Mouse (Mus musculus) T-helper 17 cell (primary cell): ENCODE measurements around the gene Nudt7.

Source experiments
- in situ Hi-C, 2 experiments: fragments of 300-600 bp; cut with MboI, MseI; formaldehyde crosslinking; loops; 1 replicate in 1 of 2; 2 replicates in 1 of 2; pipeline ENCODE4 v1.15.1; 2025; ENCODE audit warnings: high pct_unique_total_duplicates in 2 of 2

Gene Nudt7

DNA sequence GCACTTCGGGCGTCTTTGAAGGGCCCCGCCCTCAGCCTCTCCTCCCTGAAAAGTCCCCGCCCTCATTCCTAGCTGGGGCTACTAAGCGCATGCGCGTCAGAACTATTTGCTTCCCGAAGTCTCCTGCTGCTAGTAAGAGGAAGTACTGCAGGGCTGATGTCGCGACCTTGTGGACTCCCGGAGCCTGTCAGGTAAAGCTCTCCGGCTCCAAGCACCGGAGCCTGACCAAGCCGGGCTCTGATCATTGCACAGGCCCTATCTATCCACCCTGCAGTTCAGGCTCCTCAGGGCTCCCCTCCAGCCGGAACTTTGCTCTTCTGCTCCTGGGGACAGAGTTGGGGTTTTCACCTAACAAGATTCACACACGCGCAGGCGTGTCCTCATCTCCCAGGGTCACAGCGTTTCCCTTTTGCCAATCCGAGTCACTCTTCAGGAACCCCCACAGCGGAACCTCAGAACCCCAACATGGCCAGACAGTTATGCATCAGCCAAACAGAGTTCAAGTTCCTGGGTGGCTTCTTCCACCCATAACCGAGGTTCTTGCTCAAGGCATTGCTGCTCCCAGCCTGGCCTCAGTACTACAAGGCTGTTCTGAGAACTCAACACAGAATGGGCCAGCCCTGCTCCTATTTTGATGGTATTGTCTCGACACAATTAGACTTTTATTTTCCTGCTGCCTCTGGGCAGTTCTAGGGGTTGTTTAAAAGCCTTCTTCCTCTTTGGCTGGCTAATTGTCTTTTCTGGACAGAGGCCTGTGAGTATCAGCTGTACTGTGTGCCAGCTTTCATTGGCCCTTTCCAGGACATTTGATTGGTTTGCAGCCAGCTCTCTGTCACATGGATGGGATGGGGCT, at the start of gene Nudt7:
TSS of gene Nudt7 (plus strand) at position 48 of the 853 bp plus-strand sequence.
- in situ Hi-C loops: loop anchor here in 1 of 2 experiments (5.0 kb wide), 1 partner anchor 496 kb away; the partner anchor contains the start of gene Mon1b

- in situ Hi-C loops: no loop called here
Observed at GRCm38 (mm10) chr8:114087932-114088331, 45.4 kb upstream of the Nudt7 start.

DNA sequence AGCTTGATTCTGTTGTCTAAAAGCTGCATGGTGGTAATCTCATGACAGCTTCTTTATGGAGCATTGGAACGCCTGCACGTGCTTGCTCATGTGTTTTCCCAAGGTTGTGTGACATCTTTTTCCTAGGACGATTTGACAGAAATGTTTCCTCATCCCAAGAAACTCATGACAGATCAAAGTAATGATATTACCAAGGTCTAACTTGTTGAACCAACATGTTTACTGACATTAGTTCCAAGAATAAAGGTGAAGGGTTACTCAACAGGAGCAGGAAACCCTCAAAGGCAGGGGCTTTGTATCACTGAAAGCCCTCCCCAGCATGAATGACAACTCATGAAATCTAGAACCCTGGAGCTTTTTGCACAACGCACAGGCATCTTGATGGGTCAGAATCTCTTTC, 42.6 kb upstream of the Nudt7 start:
- in situ Hi-C loops: no loop called here

DNA sequence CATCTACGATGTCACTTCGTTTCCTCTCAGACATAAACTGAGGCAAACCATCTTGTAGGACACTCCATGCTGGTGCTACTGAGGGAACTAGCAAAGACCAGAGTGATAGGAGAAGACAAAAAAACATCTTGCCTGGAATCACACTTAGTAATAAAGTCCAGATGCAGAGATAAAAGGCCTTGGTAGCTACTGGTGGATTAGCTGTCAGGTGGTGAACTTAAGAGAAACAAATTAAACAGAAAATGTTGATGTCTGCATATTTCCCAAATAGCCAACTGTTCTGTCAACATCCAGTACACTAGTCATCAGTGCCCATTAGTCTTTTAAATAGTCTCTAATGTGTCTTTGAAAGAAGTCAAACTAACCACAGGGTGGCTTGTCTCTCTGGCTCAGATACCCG, 40.0 kb upstream of the Nudt7 start:
- in situ Hi-C loops: no loop called here

GRCm38 (mm10) chr8:114094526-114094925, 38.8 kb upstream of the Nudt7 start:
- in situ Hi-C loops: no loop called here

DNA sequence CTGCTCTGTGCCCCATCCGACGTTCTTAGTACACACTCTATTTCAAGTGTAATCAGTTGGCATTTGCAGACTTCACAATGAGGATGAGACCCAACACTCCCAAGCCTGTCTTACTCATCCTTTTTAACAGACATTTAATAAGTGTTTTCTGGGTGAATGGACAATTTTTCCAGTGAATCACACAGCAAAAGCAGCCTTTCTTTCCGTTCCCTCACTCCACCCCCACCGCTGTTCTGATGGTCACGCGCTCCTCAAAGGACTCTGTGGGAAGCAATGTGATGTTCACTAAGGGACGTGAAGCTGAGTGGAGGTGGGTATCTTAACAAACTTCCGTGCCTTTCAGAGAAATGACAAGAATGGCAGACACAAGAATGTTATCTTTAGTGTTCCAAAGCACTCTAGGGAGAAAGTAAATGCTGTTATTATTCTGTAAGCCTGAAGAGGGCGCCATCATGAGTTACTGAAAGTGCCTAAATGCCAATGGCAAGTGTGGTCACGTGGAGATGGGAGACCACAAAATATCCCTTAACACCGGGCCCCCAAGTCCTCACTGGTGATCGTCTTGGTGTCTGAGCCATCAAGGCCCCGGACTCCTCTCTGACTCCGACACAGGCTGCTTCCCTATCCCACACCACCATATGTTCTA, 32.7 kb upstream of the Nudt7 start:
- in situ Hi-C loops: no loop called here

- in situ Hi-C loops: no loop called here
Observed at GRCm38 (mm10) chr8:114103401-114103800, 30.0 kb upstream of the Nudt7 start.

GRCm38 (mm10) chr8:114105971-114106370, 27.4 kb upstream of the Nudt7 start:
- in situ Hi-C loops: no loop called here

DNA sequence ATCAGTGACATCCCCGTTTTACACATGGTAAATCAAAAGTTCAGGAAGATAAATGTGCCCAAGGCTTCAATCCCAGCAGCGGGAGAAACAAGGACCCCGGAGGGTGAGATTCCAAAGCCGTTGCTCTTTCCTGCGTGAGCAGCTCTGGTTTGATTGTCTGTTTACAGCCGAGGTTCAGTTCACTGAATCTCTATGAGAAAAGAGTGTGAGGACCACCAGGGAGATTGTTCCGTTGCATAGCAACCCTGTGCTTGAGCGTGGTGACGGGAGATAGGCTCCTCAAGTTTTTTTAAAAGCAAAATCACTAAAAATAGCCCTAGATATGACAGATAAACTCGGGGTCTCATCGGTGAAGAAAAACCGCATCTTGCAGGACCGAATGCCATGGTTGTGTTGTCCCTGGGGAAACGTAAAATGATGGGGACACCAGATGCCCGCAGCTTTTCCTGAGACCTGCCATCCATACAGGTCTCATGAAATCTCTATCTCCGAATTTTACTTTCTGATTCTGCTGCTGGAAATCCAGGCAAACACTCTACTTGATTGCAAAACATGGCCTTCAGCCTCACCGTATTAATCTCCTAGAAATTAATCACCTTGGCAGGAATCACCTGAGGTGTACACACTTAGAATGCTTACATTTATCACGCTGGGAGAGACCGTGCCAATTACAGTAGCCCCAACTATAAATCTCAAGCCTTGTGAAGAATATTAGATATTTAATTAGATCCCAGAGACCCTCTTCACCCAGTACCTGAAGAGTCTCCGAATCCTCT, 23.8 kb upstream of the Nudt7 start:
- in situ Hi-C loops: no loop called here

DNA sequence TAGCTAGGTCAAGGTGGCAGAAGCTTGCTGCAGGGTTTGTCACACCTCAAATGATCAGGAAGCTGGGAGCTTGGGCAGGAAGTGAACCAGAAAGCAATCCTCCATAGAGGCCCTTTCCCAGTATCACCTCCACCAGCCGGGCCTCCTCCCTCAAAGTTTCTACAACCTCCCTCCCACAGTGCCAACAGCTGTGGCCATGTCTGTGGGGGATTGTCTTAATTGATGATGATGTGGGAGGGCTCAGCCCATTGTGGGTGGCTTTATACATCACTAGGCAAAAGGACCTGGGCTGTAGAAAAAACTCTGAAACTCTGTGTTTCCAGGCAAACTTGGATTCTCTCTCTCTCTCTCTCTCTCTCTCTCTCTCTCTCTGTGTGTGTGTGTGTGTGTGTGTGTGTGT, 18.3 kb upstream of the Nudt7 start:
- in situ Hi-C loops: no loop called here

DNA sequence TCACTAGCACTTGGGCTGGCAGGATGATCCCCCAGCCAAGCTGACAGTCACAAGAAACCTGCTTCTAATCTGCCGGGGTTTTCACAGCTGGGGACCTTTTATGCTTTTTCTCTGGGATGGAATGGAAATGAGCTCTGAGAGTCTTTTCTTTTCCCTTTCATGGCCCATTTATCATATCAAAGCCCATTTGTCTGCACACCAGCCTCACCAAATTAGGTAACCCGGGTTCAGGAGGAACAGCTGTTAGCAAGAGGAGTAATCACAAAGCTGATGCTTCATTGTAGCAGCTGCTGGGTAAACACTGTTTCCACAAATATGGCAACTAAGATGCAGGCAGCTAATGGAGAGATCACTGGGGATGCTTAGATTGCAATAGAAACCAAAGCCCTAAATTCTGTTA, 17.3 kb upstream of the Nudt7 start:
- in situ Hi-C loops: no loop called here

- in situ Hi-C loops: no loop called here
Observed at GRCm38 (mm10) chr8:114117439-114117838, 15.9 kb upstream of the Nudt7 start.

DNA sequence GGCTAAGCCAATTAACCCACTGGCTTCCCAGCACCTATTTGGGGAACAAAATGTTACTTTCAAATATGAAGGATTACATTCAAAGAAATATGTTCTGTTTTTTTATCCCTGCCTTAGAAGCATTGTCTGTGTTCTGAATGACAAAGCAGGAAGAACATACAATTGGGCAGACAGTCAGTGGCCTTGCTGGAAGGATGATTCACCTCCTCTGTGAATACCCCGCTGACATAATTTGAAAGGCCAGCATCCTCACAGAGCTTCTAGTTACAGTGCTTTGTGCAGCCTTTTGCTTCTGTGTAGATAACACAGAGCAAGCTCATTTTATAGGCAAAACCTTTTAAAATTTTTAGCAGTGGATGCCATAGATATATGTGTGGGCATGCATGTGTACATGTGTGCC, 11.6 kb upstream of the Nudt7 start:
- in situ Hi-C loops: no loop called here

- in situ Hi-C loops: no loop called here
Observed at GRCm38 (mm10) chr8:114123611-114124010, 9.7 kb upstream of the Nudt7 start.

DNA sequence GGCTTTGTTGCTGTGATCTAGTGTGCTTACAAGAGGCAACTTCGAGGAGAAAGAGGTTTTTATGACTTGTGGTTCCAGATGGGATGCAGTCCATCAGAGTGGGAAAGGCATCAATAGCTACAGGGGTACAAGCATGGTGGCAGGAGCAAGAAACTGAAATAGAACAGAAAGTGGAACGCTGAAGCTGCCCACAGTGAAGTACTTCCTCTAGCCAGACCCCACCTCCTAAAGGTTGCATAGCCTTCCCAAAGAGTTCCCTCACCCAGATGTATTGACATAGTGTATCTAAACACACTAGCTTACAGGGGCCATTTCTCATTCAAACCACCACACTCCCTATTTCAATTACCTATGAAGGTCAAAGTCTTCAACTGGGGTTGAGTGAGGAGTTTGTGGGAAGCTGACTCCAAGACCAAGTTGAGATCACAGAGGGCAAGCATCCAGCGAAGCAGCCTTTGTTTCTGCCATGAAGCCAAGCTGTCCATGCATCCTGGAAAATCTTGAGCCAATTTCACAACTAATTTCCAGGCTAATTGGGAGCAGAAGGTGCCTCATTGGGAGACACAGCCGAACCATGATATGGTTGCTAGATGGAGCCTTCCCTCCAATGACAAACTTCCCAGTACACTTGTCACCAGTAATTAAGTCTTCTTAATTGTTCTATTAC, 9.1 kb upstream of the Nudt7 start:
- in situ Hi-C loops: no loop called here

DNA sequence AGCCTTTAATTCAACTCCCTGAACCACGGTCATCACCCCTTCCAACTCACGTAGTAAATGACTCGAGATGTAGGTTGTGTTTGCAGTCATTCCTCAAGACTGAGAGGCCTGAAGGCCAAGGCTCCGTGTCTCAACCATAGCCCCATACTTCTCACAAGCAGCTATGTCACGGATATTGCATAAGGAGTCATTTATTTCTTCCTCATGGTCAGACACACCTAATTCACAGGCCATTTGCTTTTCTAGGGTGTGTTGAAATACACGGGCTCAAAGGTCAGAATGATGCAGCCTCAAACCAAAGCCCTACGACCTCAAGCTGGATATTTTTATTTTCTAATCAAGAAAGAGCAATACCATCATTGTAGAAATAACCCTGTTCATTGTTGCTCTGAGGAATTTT, 2.5 kb upstream of the Nudt7 start:
- in situ Hi-C loops: loop anchor here in 1 of 2 experiments (5.0 kb wide), 1 partner anchor 494 kb away; the partner anchor contains the start of gene Mon1b

DNA sequence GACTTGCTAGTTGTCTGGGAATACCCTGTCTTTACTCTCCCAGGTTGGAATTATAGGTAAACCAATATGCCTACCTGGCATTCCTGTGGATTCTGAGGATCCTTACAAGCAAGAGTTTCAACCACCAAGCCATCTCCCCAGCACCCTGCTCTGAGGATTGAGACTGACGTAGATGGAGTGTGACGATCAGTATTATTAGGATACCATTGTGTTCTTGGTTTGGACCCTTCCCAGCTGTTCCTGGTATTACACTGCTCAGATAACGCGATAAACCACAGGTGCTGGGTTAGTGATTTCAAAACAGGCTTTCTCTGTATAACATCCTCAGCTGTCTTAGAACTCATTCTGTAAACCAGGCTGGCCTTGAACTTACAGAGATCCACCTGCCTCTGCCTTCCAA, 1.9 kb upstream of the Nudt7 start:
- in situ Hi-C loops: loop anchor here in 1 of 2 experiments (5.0 kb wide), 1 partner anchor 494 kb away; the partner anchor contains the start of gene Mon1b

- in situ Hi-C loops: loop anchor here in 1 of 2 experiments (5.0 kb wide), 1 partner anchor 496 kb away; the partner anchor contains the start of gene Mon1b
Observed at GRCm38 (mm10) chr8:114133050-114133509, 277 bp upstream of the Nudt7 start.

GRCm38 (mm10) chr8:114136750-114137149, 3.4 kb downstream of the Nudt7 start:
- in situ Hi-C loops: no loop called here

- in situ Hi-C loops: no loop called here
Observed at GRCm38 (mm10) chr8:114137181-114137580, 3.8 kb downstream of the Nudt7 start.

GRCm38 (mm10) chr8:114140437-114140836, 7.1 kb downstream of the Nudt7 start:
- in situ Hi-C loops: no loop called here
